Mouse (Mus musculus): ENCODE results near the gene Masp1. TPM values are rescaled to one million over a fixed set of nuclear protein-coding genes. Genes with fewer than 3 reads are reported as not detected.

The Masp1 gene
- polyA plus RNA-seq, 1 experiment from 2014 or later, result 4.0 TPM

- 84% methylated on average over 3 of the region's 3 CpGs for WGBS
- H3K27me3 ChIP-seq (ENCODE audit: control insufficient read depth, insufficient read depth, low read depth, low read length), result no peaks in the 10 kb centered on the region
- no peak overlapping the region for H3K4me2 ChIP-seq (ENCODE audit: low read depth, low read length)
- H3K36me3 ChIP-seq (ENCODE audit: control insufficient read depth, insufficient read depth, low read length), result no peaks in the 10 kb centered on the region
- H3K27ac ChIP-seq (ENCODE audit: low read length), result no peak overlapping the region
- H3K4me1 ChIP-seq (replicated peaks; ENCODE audit: control insufficient read depth, insufficient read depth, low read length), result no peaks in the 10 kb centered on the region
- H3K9me3 ChIP-seq (ENCODE audit: control insufficient read depth, low read length), result no peaks in the 10 kb centered on the region
- H3K9ac ChIP-seq (ENCODE audit: low read length), result no peak overlapping the region
- H3K4me3 ChIP-seq (ENCODE audit: low read length), result no peak overlapping the region
- no peak for ATAC-seq (ENCODE audit: low read depth)
Measured at GRCm38 (mm10) chr16:23482218-23482617, 38.4 kb downstream of the Masp1 start.

- Histone ChIP-seq H3K27me3 (ENCODE audit: control insufficient read depth, insufficient read depth, low read depth, low read length) (no peaks in the 10 kb centered on the region), H3K27ac (ENCODE audit: low read length) (no peak overlapping the region), H3K9me3 (ENCODE audit: control insufficient read depth, low read length) (no peaks in the 10 kb centered on the region), H3K4me1 (replicated peaks; ENCODE audit: control insufficient read depth, insufficient read depth, low read length) (no peaks in the 10 kb centered on the region), H3K4me3 (ENCODE audit: low read length) (no peak overlapping the region), H3K4me2 (ENCODE audit: low read depth, low read length) (no peak overlapping the region), H3K36me3 (ENCODE audit: control insufficient read depth, insufficient read depth, low read length) (no peaks in the 10 kb centered on the region), H3K9ac (ENCODE audit: low read length) (no peak overlapping the region)
- WGBS, result 66% methylated on average over 7 of the region's 7 CpGs
- ATAC-seq (ENCODE audit: low read depth), result no peak
Measured at GRCm38 (mm10) chr16:23479872-23480603, 40.6 kb downstream of the Masp1 start.

- no peaks in the 10 kb centered on the region for H3K36me3 ChIP-seq (ENCODE audit: control insufficient read depth, insufficient read depth, low read length)
- ATAC-seq (ENCODE audit: low read depth), result no peak
- no peaks in the 10 kb centered on the region for H3K9me3 ChIP-seq (ENCODE audit: control insufficient read depth, low read length)
- no peak overlapping the region for H3K9ac ChIP-seq (ENCODE audit: low read length)
- H3K27me3 ChIP-seq (ENCODE audit: control insufficient read depth, insufficient read depth, low read depth, low read length), result no peaks in the 10 kb centered on the region
- H3K4me3 ChIP-seq (ENCODE audit: low read length), result no peak overlapping the region
- no peak overlapping the region for H3K27ac ChIP-seq (ENCODE audit: low read length)
- H3K4me1 ChIP-seq (replicated peaks; ENCODE audit: control insufficient read depth, insufficient read depth, low read length), result no peaks in the 10 kb centered on the region
- H3K4me2 ChIP-seq (ENCODE audit: low read depth, low read length), result no peak overlapping the region
Measured at GRCm38 (mm10) chr16:23476598-23476997, 44.0 kb downstream of the Masp1 start.

- Histone ChIP-seq H3K4me2 (ENCODE audit: low read depth, low read length) (no peak overlapping the region), H3K4me1 (replicated peaks; ENCODE audit: control insufficient read depth, insufficient read depth, low read length) (no peaks in the 10 kb centered on the region), H3K27me3 (ENCODE audit: control insufficient read depth, insufficient read depth, low read depth, low read length) (no peaks in the 10 kb centered on the region), H3K4me3 (ENCODE audit: low read length) (no peak overlapping the region), H3K9me3 (ENCODE audit: control insufficient read depth, low read length) (no peaks in the 10 kb centered on the region), H3K9ac (ENCODE audit: low read length) (no peak overlapping the region), H3K27ac (ENCODE audit: low read length) (no peak overlapping the region), H3K36me3 (ENCODE audit: control insufficient read depth, insufficient read depth, low read length) (no peaks in the 10 kb centered on the region)
- 84% methylated on average over 4 of the region's 4 CpGs for WGBS
- no peak for ATAC-seq (ENCODE audit: low read depth)
Measured at GRCm38 (mm10) chr16:23475651-23476050, 45.0 kb downstream of the Masp1 start.

- no peak overlapping the region for H3K4me2 ChIP-seq (ENCODE audit: low read depth, low read length)
- ATAC-seq (ENCODE audit: low read depth), result no peak
- H3K9me3 ChIP-seq (ENCODE audit: control insufficient read depth, low read length), result no peaks in the 10 kb centered on the region
- no peak overlapping the region for H3K27ac ChIP-seq (ENCODE audit: low read length)
- no peak overlapping the region for H3K4me3 ChIP-seq (ENCODE audit: low read length)
- WGBS, result 54% methylated on average over 3 of the region's 3 CpGs
- no peaks in the 10 kb centered on the region for H3K27me3 ChIP-seq (ENCODE audit: control insufficient read depth, insufficient read depth, low read depth, low read length)
- no peaks in the 10 kb centered on the region for H3K4me1 ChIP-seq (replicated peaks; ENCODE audit: control insufficient read depth, insufficient read depth, low read length)
- H3K9ac ChIP-seq (ENCODE audit: low read length), result no peak overlapping the region
- H3K36me3 ChIP-seq (ENCODE audit: control insufficient read depth, insufficient read depth, low read length), result no peaks in the 10 kb centered on the region
Measured at GRCm38 (mm10) chr16:23472046-23472445, 48.6 kb downstream of the Masp1 start.

GRCm38 (mm10) chr16:23471551-23471950 lies 49.1 kb downstream of the Masp1 start:
- no peak overlapping the region for H3K27ac ChIP-seq (ENCODE audit: low read length)
- 85% methylated on average over 6 of the region's 6 CpGs for WGBS

GRCm38 (mm10) chr16:23463671-23464347 lies 56.8 kb downstream of the Masp1 start:
- 53% methylated on average over 4 of the region's 4 CpGs for WGBS
- Histone ChIP-seq H3K36me3 (ENCODE audit: control insufficient read depth, insufficient read depth, low read length) (no peaks in the 10 kb centered on the region), H3K4me2 (ENCODE audit: low read depth, low read length) (no peak overlapping the region), H3K4me3 (ENCODE audit: low read length) (no peak overlapping the region), H3K9ac (ENCODE audit: low read length) (no peak overlapping the region), H3K9me3 (ENCODE audit: control insufficient read depth, low read length) (no peaks in the 10 kb centered on the region), H3K27me3 (ENCODE audit: control insufficient read depth, insufficient read depth, low read depth, low read length) (no peaks in the 10 kb centered on the region), H3K27ac (ENCODE audit: low read length) (no peak overlapping the region), H3K4me1 (replicated peaks; ENCODE audit: control insufficient read depth, insufficient read depth, low read length) (peaks cover 2% of the 10 kb centered on the region)
- ATAC-seq (ENCODE audit: low read depth), result no peak

More at GRCm38 (mm10) chr16:23471551-23471950, 49.1 kb downstream of the Masp1 start:
- Histone ChIP-seq H3K9me3 (ENCODE audit: control insufficient read depth, low read length) (no peaks in the 10 kb centered on the region), H3K36me3 (ENCODE audit: control insufficient read depth, insufficient read depth, low read length) (no peaks in the 10 kb centered on the region), H3K4me3 (ENCODE audit: low read length) (no peak overlapping the region), H3K4me2 (ENCODE audit: low read depth, low read length) (no peak overlapping the region), H3K27me3 (ENCODE audit: control insufficient read depth, insufficient read depth, low read depth, low read length) (no peaks in the 10 kb centered on the region), H3K4me1 (replicated peaks; ENCODE audit: control insufficient read depth, insufficient read depth, low read length) (no peaks in the 10 kb centered on the region), H3K9ac (ENCODE audit: low read length) (no peak overlapping the region)
- no peak for ATAC-seq (ENCODE audit: low read depth)

- ATAC-seq (ENCODE audit: low read depth), result no peak
- 38% methylated on average over 7 of the region's 7 CpGs for WGBS
- H3K4me2 ChIP-seq (ENCODE audit: low read depth, low read length), result no peak overlapping the region
Measured at GRCm38 (mm10) chr16:23458906-23459588, 61.6 kb downstream of the Masp1 start.

GRCm38 (mm10) chr16:23457338-23457737 lies 63.3 kb downstream of the Masp1 start:
- WGBS, result 90% methylated on average over 5 of the region's 5 CpGs
- no peak overlapping the region for H3K27ac ChIP-seq (ENCODE audit: low read length)

More at GRCm38 (mm10) chr16:23458906-23459588, 61.6 kb downstream of the Masp1 start:
- H3K4me1 ChIP-seq (replicated peaks; ENCODE audit: control insufficient read depth, insufficient read depth, low read length), result peaks cover 13% of the 10 kb centered on the region
- H3K27ac ChIP-seq (ENCODE audit: low read length), result no peak overlapping the region
- H3K9ac ChIP-seq (ENCODE audit: low read length), result no peak overlapping the region
- H3K27me3 ChIP-seq (ENCODE audit: control insufficient read depth, insufficient read depth, low read depth, low read length), result no peaks in the 10 kb centered on the region
- H3K9me3 ChIP-seq (ENCODE audit: control insufficient read depth, low read length), result no peaks in the 10 kb centered on the region
- H3K4me3 ChIP-seq (ENCODE audit: low read length), result no peak overlapping the region
- H3K36me3 ChIP-seq (ENCODE audit: control insufficient read depth, insufficient read depth, low read length), result no peaks in the 10 kb centered on the region

More at GRCm38 (mm10) chr16:23457338-23457737, 63.3 kb downstream of the Masp1 start:
- ATAC-seq (ENCODE audit: low read depth), result no peak
- no peaks in the 10 kb centered on the region for H3K36me3 ChIP-seq (ENCODE audit: control insufficient read depth, insufficient read depth, low read length)
- no peak overlapping the region for H3K4me2 ChIP-seq (ENCODE audit: low read depth, low read length)
- peaks cover 13% of the 10 kb centered on the region for H3K4me1 ChIP-seq (replicated peaks; ENCODE audit: control insufficient read depth, insufficient read depth, low read length)
- no peaks in the 10 kb centered on the region for H3K9me3 ChIP-seq (ENCODE audit: control insufficient read depth, low read length)
- no peaks in the 10 kb centered on the region for H3K27me3 ChIP-seq (ENCODE audit: control insufficient read depth, insufficient read depth, low read depth, low read length)
- no peak overlapping the region for H3K4me3 ChIP-seq (ENCODE audit: low read length)
- no peak overlapping the region for H3K9ac ChIP-seq (ENCODE audit: low read length)
